Mouse (Mus musculus) small intestine, adult 2 months (tissue): Measurements from ENCODE around the gene Ift80.

Experiments
- CTCF ChIP-seq: fragments of 200-500 bp; IDR thresholded peaks from 2 replicates; pipeline ENCODE4 v1.5.1; 2012; ENCODE audit warnings: low read depth, mild to moderate bottlenecking, control low read depth, inconsistent platforms, low read length, moderate library complexity, mixed read lengths; ENCODE audit not compliant: insufficient replicate concordance, insufficient read length; ENCODE audit errors: extremely low read depth
- POLR2A ChIP-seq: fragments of 200-500 bp; IDR thresholded peaks from 2 replicates; pipeline ENCODE4 v1.6.1; 2012; ENCODE audit warnings: low read depth, mild to moderate bottlenecking, control low read depth, inconsistent platforms, low read length, moderate library complexity

GRCm38 (mm10) chr3:68949381-68949780 is 55.0 kb downstream of the Ift80 start:
- TF ChIP-seq CTCF, result no peak
- TF ChIP-seq POLR2A, result no peak
